Mouse (Mus musculus) urinary bladder, adult 2 months (tissue): ENCODE measurements at regions not wholly inside any gene's neighbourhood (a gene's known extent, or its start where the extent isn't known, plus 50 kb on each side); places are given as distances from the start of the nearest gene placed in this dataset.

ENCODE experiments used
- DNase-seq: peaks from one replicate; pipeline ENCODE4 v3.0.0; 2022; ENCODE audit warnings: low spot score

GRCm38 (mm10) chr1:82041286-82042050 lies 191.4 kb upstream of the Gm9747 start:
- no peak for DNase-seq

- no peak for DNase-seq
These were observed 190.9 kb upstream of the Gm9747 start for GRCm38 (mm10) chr1:82042051-82042432.

- no peak for DNase-seq
These were observed 190.4 kb upstream of the Gm9747 start for GRCm38 (mm10) chr1:82042527-82042926.

- DNase-seq, result no peak
These were observed 166.6 kb upstream of the Gm9747 start for GRCm38 (mm10) chr1:82066291-82066690.

GRCm38 (mm10) chr1:82068571-82068970 lies 164.3 kb upstream of the Gm9747 start:
- no peak for DNase-seq

- no peak for DNase-seq
These were observed 162.5 kb upstream of the Gm9747 start for GRCm38 (mm10) chr1:82070181-82071109.

GRCm38 (mm10) chr1:82089136-82089839 lies 143.6 kb upstream of the Gm9747 start:
- DNase-seq, result no peak

GRCm38 (mm10) chr1:82095101-82095500 lies 137.8 kb upstream of the Gm9747 start:
- no peak for DNase-seq

- DNase-seq, result no peak
These were observed 126.2 kb upstream of the Gm9747 start for GRCm38 (mm10) chr1:82106756-82107155.

- no peak for DNase-seq
These were observed 122.8 kb upstream of the Gm9747 start for GRCm38 (mm10) chr1:82110071-82110635.

- DNase-seq, result no peak
These were observed 120.5 kb upstream of the Gm9747 start for GRCm38 (mm10) chr1:82112401-82112800.

- DNase-seq, result no peak
These were observed 108.4 kb upstream of the Gm9747 start for GRCm38 (mm10) chr1:82124503-82124902.

GRCm38 (mm10) chr1:82129700-82130275 lies 103.1 kb upstream of the Gm9747 start:
- no peak for DNase-seq

GRCm38 (mm10) chr1:82132536-82132935 lies 100.4 kb upstream of the Gm9747 start:
- DNase-seq, result no peak

- no peak for DNase-seq
These were observed 98.0 kb upstream of the Gm9747 start for GRCm38 (mm10) chr1:82134938-82135337.

GRCm38 (mm10) chr1:82135761-82136331 lies 97.1 kb upstream of the Gm9747 start:
- no peak for DNase-seq

- no peak for DNase-seq
These were observed 87.7 kb upstream of the Gm9747 start for GRCm38 (mm10) chr1:82145256-82145655.

GRCm38 (mm10) chr1:82150219-82151128 lies 82.4 kb upstream of the Gm9747 start:
- DNase-seq, result peak; percentile 37

GRCm38 (mm10) chr1:82155961-82156360 lies 77.0 kb upstream of the Gm9747 start:
- no peak for DNase-seq

- no peak for DNase-seq
These were observed 75.9 kb upstream of the Gm9747 start for GRCm38 (mm10) chr1:82157013-82157412.
